Mouse (Mus musculus): ENCODE results near the gene Ptprs. TPM values are rescaled to one million over a fixed set of nuclear protein-coding genes. Genes with fewer than 3 reads are reported as not detected.
A peak's percentile ranks its signal among the peaks of the same experiment; 100 is the strongest.

Ptprs gene
- polyA plus RNA-seq, 1 experiment, result 56.8 TPM

- Histone ChIP-seq H3K79me3 (ENCODE audit: low read depth) (no peaks in the 10 kb centered on the region), H3K36me3 (ENCODE audit: control insufficient read depth, insufficient read depth) (no peaks in the 10 kb centered on the region), H3K4me3 (ENCODE audit: insufficient read depth, poor library complexity, severe bottlenecking) (no peak overlapping the region), H3K27me3 (ENCODE audit: control insufficient read depth, insufficient read depth, insufficient read length) (no peaks in the 10 kb centered on the region), H3ac (ENCODE audit: control insufficient read depth, insufficient read length, low read depth) (no peak overlapping the region), H3K79me2 (ENCODE audit: control insufficient read depth, insufficient read depth) (no peaks in the 10 kb centered on the region)
- TF ChIP-seq CEBPB (IDR thresholded peaks at IDR 0.05; ENCODE audit: low read depth) (no peak), MYOD1 (IDR thresholded peaks at IDR 0.05; ENCODE audit: control insufficient read depth, insufficient read length, low read depth) (no peak), CTCF (IDR thresholded peaks at IDR 0.05; ENCODE audit: control insufficient read depth, insufficient read depth, insufficient read length) (no peak), USF1 (IDR thresholded peaks at IDR 0.05; ENCODE audit: low read depth) (no peak), MYOG (IDR thresholded peaks at IDR 0.05; ENCODE audit: control insufficient read depth, extremely low read depth, insufficient read length) (no peak), FOSL1 (IDR thresholded peaks at IDR 0.05; ENCODE audit: insufficient read depth, low read length, poor library complexity, severe bottlenecking) (no peak), MAX (IDR thresholded peaks at IDR 0.05) (no peak)
These were observed 105.1 kb downstream of the Ptprs start for GRCm38 (mm10) chr17:56371029-56371660.

DNA sequence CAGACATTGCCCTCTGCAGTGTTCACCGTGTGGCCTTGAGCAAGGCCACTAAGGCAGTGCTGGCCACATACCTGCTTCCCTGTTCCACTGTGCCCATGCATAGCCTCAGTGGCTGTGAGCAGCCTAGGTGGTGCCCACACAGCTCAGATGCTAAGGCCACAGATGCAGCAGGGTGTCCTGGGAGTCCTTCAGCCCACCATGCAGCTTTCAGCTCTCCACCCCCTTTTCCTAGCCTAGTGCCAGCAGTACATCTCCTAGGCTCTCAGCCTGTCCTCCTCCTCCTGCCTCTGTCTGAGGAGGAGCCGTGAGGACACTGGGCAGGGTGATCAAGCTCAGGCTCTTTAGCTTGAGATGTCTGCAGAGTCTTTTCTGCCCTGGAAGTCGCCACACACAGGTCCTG, 106.2 kb downstream of the Ptprs start:
- Histone ChIP-seq H3ac (ENCODE audit: control insufficient read depth, insufficient read length, low read depth) (no peak overlapping the region), H3K4me3 (ENCODE audit: insufficient read depth, poor library complexity, severe bottlenecking) (no peak overlapping the region), H3K79me3 (ENCODE audit: low read depth) (no peaks in the 10 kb centered on the region), H3K36me3 (ENCODE audit: control insufficient read depth, insufficient read depth) (no peaks in the 10 kb centered on the region), H3K79me2 (ENCODE audit: control insufficient read depth, insufficient read depth) (no peaks in the 10 kb centered on the region), H3K27me3 (ENCODE audit: control insufficient read depth, insufficient read depth, insufficient read length) (no peaks in the 10 kb centered on the region)
- TF ChIP-seq FOSL1 (IDR thresholded peaks at IDR 0.05; ENCODE audit: insufficient read depth, low read length, poor library complexity, severe bottlenecking) (no peak), CEBPB (IDR thresholded peaks at IDR 0.05; ENCODE audit: low read depth) (no peak), USF1 (IDR thresholded peaks at IDR 0.05; ENCODE audit: low read depth) (no peak), MYOD1 (IDR thresholded peaks at IDR 0.05; ENCODE audit: control insufficient read depth, insufficient read length, low read depth) (no peak), MYOG (IDR thresholded peaks at IDR 0.05; ENCODE audit: control insufficient read depth, extremely low read depth, insufficient read length) (no peak), MAX (IDR thresholded peaks at IDR 0.05) (no peak), CTCF (IDR thresholded peaks at IDR 0.05; ENCODE audit: control insufficient read depth, insufficient read depth, insufficient read length) (no peak)

- Histone ChIP-seq H3K4me3 (ENCODE audit: insufficient read depth, poor library complexity, severe bottlenecking) (no peak overlapping the region), H3K27me3 (ENCODE audit: control insufficient read depth, insufficient read depth, insufficient read length) (no peaks in the 10 kb centered on the region), H3K79me2 (ENCODE audit: control insufficient read depth, insufficient read depth) (no peaks in the 10 kb centered on the region), H3K79me3 (ENCODE audit: low read depth) (no peaks in the 10 kb centered on the region), H3ac (ENCODE audit: control insufficient read depth, insufficient read length, low read depth) (no peak overlapping the region), H3K36me3 (ENCODE audit: control insufficient read depth, insufficient read depth) (no peaks in the 10 kb centered on the region)
- TF ChIP-seq MAX (IDR thresholded peaks at IDR 0.05) (no peak), MYOD1 (IDR thresholded peaks at IDR 0.05; ENCODE audit: control insufficient read depth, insufficient read length, low read depth) (no peak), USF1 (IDR thresholded peaks at IDR 0.05; ENCODE audit: low read depth) (no peak), MYOG (IDR thresholded peaks at IDR 0.05; ENCODE audit: control insufficient read depth, extremely low read depth, insufficient read length) (no peak), FOSL1 (IDR thresholded peaks at IDR 0.05; ENCODE audit: insufficient read depth, low read length, poor library complexity, severe bottlenecking) (no peak), CTCF (IDR thresholded peaks at IDR 0.05; ENCODE audit: control insufficient read depth, insufficient read depth, insufficient read length) (no peak), CEBPB (IDR thresholded peaks at IDR 0.05; ENCODE audit: low read depth) (no peak)
These were observed 107.9 kb downstream of the Ptprs start for GRCm38 (mm10) chr17:56368291-56368790.

GRCm38 (mm10) chr17:56365791-56366673, 110.3 kb downstream of the Ptprs start:
- TF ChIP-seq FOSL1 (IDR thresholded peaks at IDR 0.05; ENCODE audit: insufficient read depth, low read length, poor library complexity, severe bottlenecking) (no peak), USF1 (IDR thresholded peaks at IDR 0.05; ENCODE audit: low read depth) (no peak), CTCF (IDR thresholded peaks at IDR 0.05; ENCODE audit: control insufficient read depth, insufficient read depth, insufficient read length) (no peak), MYOD1 (IDR thresholded peaks at IDR 0.05; ENCODE audit: control insufficient read depth, insufficient read length, low read depth) (no peak), CEBPB (IDR thresholded peaks at IDR 0.05; ENCODE audit: low read depth) (no peak), MAX (IDR thresholded peaks at IDR 0.05) (no peak), MYOG (IDR thresholded peaks at IDR 0.05; ENCODE audit: control insufficient read depth, extremely low read depth, insufficient read length) (no peak)
- H3K79me3 ChIP-seq (ENCODE audit: low read depth), result no peaks in the 10 kb centered on the region

More at GRCm38 (mm10) chr17:56365791-56366673, 110.3 kb downstream of the Ptprs start:
- H3K27me3 ChIP-seq (ENCODE audit: control insufficient read depth, insufficient read depth, insufficient read length), result no peaks in the 10 kb centered on the region
- H3ac ChIP-seq (ENCODE audit: control insufficient read depth, insufficient read length, low read depth), result no peak overlapping the region
- H3K36me3 ChIP-seq (ENCODE audit: control insufficient read depth, insufficient read depth), result no peaks in the 10 kb centered on the region
- no peak overlapping the region for H3K4me3 ChIP-seq (ENCODE audit: insufficient read depth, poor library complexity, severe bottlenecking)
- H3K79me2 ChIP-seq (ENCODE audit: control insufficient read depth, insufficient read depth), result no peaks in the 10 kb centered on the region

Small RNA genes within 50 kb of the gene (microRNA-seq; reads per million reads assigned to microRNA genes)
- 0.52 reads per million, percentile 9 among the genes with 10 or more reads in this experiment for gene Mir6977 (ENCODE audit: borderline microRNAs expressed)

Other genes starting within 250 kb of the Ptprs start
- gene Fem1a, start 219.7 kb downstream of the Ptprs start, polyA plus RNA-seq (2012; fragmentation: generic; extraction: Trizol), result 18.1 TPM
- gene Ticam1, start 199.7 kb downstream of the Ptprs start, polyA plus RNA-seq (2012; fragmentation: generic; extraction: Trizol), result 5.8 TPM
- 27.5 TPM for gene Plin3, start 183.6 kb downstream of the Ptprs start, polyA plus RNA-seq (2012; fragmentation: generic; extraction: Trizol)
- not detected for gene Arrdc5, start 176.2 kb downstream of the Ptprs start, polyA plus RNA-seq (2012; fragmentation: generic; extraction: Trizol)
- gene Uhrf1, start 173.2 kb downstream of the Ptprs start, polyA plus RNA-seq (2012; fragmentation: generic; extraction: Trizol), result 93.0 TPM
- gene Kdm4b, start 150.4 kb downstream of the Ptprs start, polyA plus RNA-seq (2012; fragmentation: generic; extraction: Trizol), result 10.1 TPM
- not detected for gene Znrf4, start 35.9 kb upstream of the Ptprs start, polyA plus RNA-seq (2012; fragmentation: generic; extraction: Trizol)
- gene Gm20219, start 77.9 kb upstream of the Ptprs start, polyA plus RNA-seq (2012; fragmentation: generic; extraction: Trizol), result 0.09 TPM
- gene Safb2, start 108.1 kb upstream of the Ptprs start, polyA plus RNA-seq (2012; fragmentation: generic; extraction: Trizol), result 45.1 TPM
- gene Safb, start 108.3 kb upstream of the Ptprs start, polyA plus RNA-seq (2012; fragmentation: generic; extraction: Trizol), result 69.7 TPM
- gene 2410015M20Rik, start 133.3 kb upstream of the Ptprs start, polyA plus RNA-seq (2012; fragmentation: generic; extraction: Trizol), result 250 TPM
- gene Rpl36, start 136.9 kb upstream of the Ptprs start, polyA plus RNA-seq (2012; fragmentation: generic; extraction: Trizol), result 4,005 TPM
- gene Lonp1, start 150.4 kb upstream of the Ptprs start, polyA plus RNA-seq (2012; fragmentation: generic; extraction: Trizol), result 120 TPM
- gene Catsperd, start 151.7 kb upstream of the Ptprs start, polyA plus RNA-seq (2012; fragmentation: generic; extraction: Trizol), result 0.07 TPM
- gene Ranbp3, start 196.8 kb upstream of the Ptprs start, polyA plus RNA-seq (2012; fragmentation: generic; extraction: Trizol), result 107 TPM
- gene Ndufa11, start 241.3 kb upstream of the Ptprs start, polyA plus RNA-seq (2012; fragmentation: generic; extraction: Trizol), result 312 TPM
- gene Vmac, start 241.5 kb upstream of the Ptprs start, polyA plus RNA-seq (2012; fragmentation: generic; extraction: Trizol), result 4.5 TPM

Data from C2C12 (cell line).